Mouse (Mus musculus) testis, adult 2 months (tissue): ENCODE results near the gene Tdo2. TPM values are rescaled to one million over a fixed set of nuclear protein-coding genes. Genes with fewer than 3 reads are reported as not detected.

ENCODE experiments used
- H3K27ac ChIP-seq: fragments of 200-500 bp; 2 replicates; pipeline ENCODE4 v1.5.1; 2012; ENCODE audit warnings: low read depth, low read length; ENCODE audit not compliant: control insufficient read depth, insufficient read depth
- H3K27me3 ChIP-seq: fragments of 200-500 bp; 2 replicates; pipeline ENCODE4 v1.6.1; 2012; ENCODE audit warnings: mild to moderate bottlenecking, low read length, moderate library complexity; ENCODE audit not compliant: control insufficient read depth, insufficient read depth
- H3K36me3 ChIP-seq: fragments of 200-500 bp; 2 replicates; pipeline ENCODE4 v1.6.1; 2012; ENCODE audit warnings: mild to moderate bottlenecking, low read length; ENCODE audit not compliant: control insufficient read depth, insufficient read depth
- H3K4me1 ChIP-seq: fragments of 200-500 bp; 2 replicates; pipeline ENCODE4 v1.6.1; 2012; ENCODE audit warnings: low read length; ENCODE audit not compliant: control insufficient read depth, insufficient read depth
- H3K4me3 ChIP-seq: fragments of 200-500 bp; 2 replicates; pipeline ENCODE4 v1.5.1; 2012; ENCODE audit warnings: low read depth, mild to moderate bottlenecking, low read length, moderate library complexity, mixed read lengths; ENCODE audit not compliant: control insufficient read depth
- CTCF ChIP-seq: fragments of 200-500 bp; IDR thresholded peaks from 2 replicates; pipeline ENCODE4 v1.5.1; 2012; ENCODE audit warnings: low read depth, mild to moderate bottlenecking, inconsistent platforms, low read length, moderate library complexity; ENCODE audit not compliant: control insufficient read depth, insufficient read depth, insufficient replicate concordance
- POLR2A ChIP-seq: fragments of 200-500 bp; IDR thresholded peaks from 2 replicates; pipeline ENCODE4 v1.6.1; 2012; ENCODE audit warnings: low read depth, mild to moderate bottlenecking, inconsistent platforms, low read length, moderate library complexity; ENCODE audit not compliant: control insufficient read depth
- polyA plus RNA-seq: library from polyadenylated mRNA; depleted of rRNA; stranded (reverse); fragments of >200 nt; gene quantifications from 2 replicates; pipeline ENCODE4 v1.2.3, GENCODE M21; 2012

The Tdo2 gene
- polyA plus RNA-seq, 1 experiment = 0.40 TPM

DNA sequence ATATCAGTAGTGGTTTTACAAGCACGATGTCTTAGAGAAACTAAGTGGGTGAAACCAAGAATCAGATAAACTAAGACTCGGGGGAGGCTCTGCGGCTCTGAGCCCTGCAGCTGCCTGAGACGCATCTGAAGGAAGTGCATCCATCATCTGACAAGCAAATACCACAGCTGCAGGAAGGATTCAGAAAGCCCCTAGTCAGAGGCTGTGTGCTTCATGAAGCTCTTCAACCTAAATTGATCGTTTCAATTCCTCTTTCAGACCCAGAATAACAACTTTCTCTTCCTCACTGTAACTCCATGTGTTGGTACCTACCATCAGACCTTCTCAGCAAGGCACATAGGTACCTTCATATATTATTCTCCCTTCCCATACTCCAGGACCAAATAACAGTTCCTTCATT, 50.1 kb downstream of the Tdo2 start:
- TF ChIP-seq CTCF (no peak), POLR2A (no peak)
- no peaks in the 10 kb centered on the region; the same call in 1 of the 2 replicates for H3K4me1 ChIP-seq
- H3K4me3 ChIP-seq = no peak overlapping the region
- no peaks in the 10 kb centered on the region for H3K27me3 ChIP-seq
- H3K36me3 ChIP-seq = no peaks in the 10 kb centered on the region
- no peak overlapping the region for H3K27ac ChIP-seq

DNA sequence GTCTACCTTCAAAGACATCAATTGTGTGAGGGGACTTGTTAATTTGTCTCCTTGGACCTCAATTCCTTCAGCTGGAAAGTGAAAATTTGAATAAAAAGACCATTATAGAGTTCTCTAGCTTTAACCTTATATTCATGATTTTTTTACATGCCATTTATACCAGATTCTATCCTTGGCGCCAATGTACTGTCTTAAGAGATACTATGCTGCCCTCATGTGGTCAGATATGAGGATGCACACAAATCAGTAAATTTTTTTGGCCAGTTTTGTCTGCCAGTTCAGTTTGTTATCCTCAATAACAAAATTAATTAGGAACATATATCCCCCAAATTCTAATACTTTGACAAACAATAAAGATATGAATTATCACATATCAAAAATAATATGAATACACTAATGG, 51.1 kb downstream of the Tdo2 start:
- TF ChIP-seq POLR2A = no peak
- H3K27ac ChIP-seq = no peak overlapping the region
- no peaks in the 10 kb centered on the region for H3K36me3 ChIP-seq
- no peaks in the 10 kb centered on the region; the same call in 1 of the 2 replicates for H3K4me1 ChIP-seq
- H3K4me3 ChIP-seq = no peak overlapping the region
- no peaks in the 10 kb centered on the region for H3K27me3 ChIP-seq

DNA sequence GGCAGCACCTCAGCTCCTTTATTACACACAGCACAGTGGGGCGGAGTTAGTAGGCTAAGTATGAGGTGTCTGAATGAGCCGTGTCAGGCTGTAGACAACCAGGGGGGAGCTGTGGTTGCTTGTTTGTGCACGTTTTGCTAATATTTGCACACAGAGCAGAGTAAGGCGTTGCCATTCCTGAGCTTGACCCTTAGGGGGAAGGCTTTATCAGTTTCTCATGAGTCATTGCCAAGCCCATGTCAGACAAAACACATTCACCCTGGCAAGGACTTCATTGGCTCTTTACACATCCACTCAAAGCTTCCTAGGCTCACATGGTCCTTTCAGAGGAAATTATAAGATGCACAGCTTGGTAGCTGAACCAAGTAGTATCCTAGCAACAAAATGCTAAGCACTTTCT, 53.1 kb downstream of the Tdo2 start:
- TF ChIP-seq CTCF (no peak), POLR2A (no peak)

DNA sequence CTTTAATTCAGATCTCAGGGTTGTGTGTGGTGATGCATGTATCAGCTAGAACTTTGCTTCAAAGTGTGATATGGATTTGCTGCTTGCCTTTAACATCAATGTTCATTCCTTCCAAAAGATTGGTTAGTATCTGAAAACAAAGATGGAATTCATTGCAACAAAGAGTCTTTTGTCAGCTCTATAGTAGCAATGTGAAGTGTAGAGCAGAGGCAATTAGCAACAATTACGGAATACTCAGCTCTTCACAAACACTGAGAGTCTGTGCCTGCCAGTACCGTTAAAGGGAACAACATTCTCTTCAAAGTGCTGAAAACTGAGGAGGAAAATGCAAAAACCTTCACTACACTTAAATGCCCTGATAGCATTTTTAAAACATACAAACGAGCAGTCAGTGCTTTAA, 56.3 kb downstream of the Tdo2 start:
- no peaks in the 10 kb centered on the region for H3K36me3 ChIP-seq
- H3K4me3 ChIP-seq = no peak overlapping the region
- H3K4me1 ChIP-seq = no peaks in the 10 kb centered on the region; the same call in 1 of the 2 replicates
- TF ChIP-seq CTCF (no peak), POLR2A (no peak)
- H3K27me3 ChIP-seq = no peaks in the 10 kb centered on the region
- H3K27ac ChIP-seq = no peak overlapping the region

More for the DNA sequence above, 53.1 kb downstream of the Tdo2 start:
- Histone ChIP-seq H3K27me3 (no peaks in the 10 kb centered on the region), H3K27ac (no peak overlapping the region), H3K36me3 (no peaks in the 10 kb centered on the region), H3K4me1 (no peaks in the 10 kb centered on the region; the same call in 1 of the 2 replicates), H3K4me3 (no peak overlapping the region)

DNA sequence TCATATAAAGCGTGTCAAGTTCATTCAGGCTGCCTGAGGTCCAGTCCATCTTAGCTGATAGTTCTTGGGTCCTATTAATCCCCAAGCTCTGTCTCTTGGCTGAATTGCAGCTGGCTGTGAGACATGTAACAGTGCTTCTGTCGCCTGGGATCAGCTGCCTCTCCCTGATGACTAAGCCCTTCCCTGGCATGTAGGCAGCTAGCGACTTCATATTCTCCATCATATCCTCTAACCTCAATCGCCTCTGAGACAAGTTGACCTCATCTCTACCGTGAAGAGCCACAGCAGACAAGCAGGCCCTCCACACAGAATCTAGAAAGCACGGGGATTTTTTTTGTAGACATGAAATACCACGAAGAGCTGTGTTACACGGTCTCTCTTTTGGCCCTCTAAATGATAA, 57.8 kb downstream of the Tdo2 start:
- H3K4me3 ChIP-seq = no peak overlapping the region
- no peak for TF ChIP-seq POLR2A
- TF ChIP-seq CTCF = no peak
- H3K36me3 ChIP-seq = no peaks in the 10 kb centered on the region
- no peak overlapping the region for H3K27ac ChIP-seq
- no peaks in the 10 kb centered on the region for H3K27me3 ChIP-seq
- H3K4me1 ChIP-seq = no peaks in the 10 kb centered on the region

DNA sequence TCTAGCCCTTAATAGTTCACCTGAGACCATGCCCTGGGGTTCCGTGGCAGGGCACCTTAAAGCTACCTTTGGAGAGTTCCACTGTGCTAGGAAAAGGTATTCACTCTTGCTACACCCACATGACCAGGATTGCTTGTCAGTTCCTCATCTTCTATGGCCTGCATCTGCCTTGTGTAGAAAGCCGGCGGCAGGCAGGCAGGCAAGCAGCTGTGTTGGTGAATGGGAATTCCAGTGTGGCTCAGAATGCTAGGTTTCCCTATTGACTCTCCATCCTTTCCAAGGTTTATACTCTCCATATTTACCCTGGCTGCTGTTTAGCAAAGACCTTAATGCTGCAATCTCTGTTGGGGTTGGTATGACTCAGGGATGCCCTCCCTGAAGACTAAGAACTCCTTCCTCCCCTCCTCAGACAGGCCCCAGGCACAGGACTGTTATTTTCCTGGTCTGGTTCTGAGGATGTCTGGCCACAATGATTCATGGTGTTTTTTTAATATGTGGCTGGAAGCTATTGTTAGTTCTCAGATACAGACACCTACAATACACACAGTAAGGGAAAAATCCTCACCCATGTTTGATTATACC, 58.6 kb downstream of the Tdo2 start:
- Histone ChIP-seq H3K27me3 (no peaks in the 10 kb centered on the region), H3K4me1 (no peaks in the 10 kb centered on the region), H3K4me3 (no peak overlapping the region), H3K36me3 (no peaks in the 10 kb centered on the region), H3K27ac (no peak overlapping the region)
- no peak for TF ChIP-seq CTCF
- TF ChIP-seq POLR2A = no peak

DNA sequence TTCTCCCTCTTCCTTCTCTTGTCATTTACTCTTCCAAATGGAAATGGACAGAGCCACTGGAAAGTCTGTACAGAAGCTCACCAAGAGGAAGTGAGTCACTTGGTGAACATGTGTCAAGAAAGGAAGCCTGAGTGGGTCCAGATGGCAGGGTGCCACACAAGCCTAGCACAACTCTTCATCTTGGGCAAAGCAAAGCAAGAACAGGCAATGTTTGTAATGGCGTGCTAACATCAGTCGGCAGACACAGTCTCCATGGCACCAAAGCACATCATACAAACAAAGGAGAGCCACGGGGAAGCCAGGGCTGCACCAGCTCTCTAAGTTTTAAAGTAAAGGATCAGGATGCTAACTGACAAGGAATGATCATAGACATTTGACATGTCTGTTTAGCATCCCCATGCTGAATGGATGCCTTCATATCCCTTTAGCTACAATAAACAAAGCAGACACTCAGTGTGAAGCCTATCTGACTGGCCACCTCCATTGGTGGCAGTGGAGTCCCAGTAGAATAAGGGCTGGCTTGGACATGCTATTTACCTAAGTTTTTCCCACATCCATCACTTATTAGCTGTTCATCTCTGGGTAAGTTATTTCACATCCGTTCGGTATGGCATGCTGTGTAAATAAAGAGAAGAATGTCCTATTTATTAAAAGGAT, 59.8 kb downstream of the Tdo2 start:
- TF ChIP-seq POLR2A = no peak
- no peak for TF ChIP-seq CTCF
- H3K27me3 ChIP-seq = no peaks in the 10 kb centered on the region
- no peaks in the 10 kb centered on the region for H3K4me1 ChIP-seq
- H3K36me3 ChIP-seq = no peaks in the 10 kb centered on the region
- H3K27ac ChIP-seq = no peak overlapping the region
- no peak overlapping the region for H3K4me3 ChIP-seq
